Mouse (Mus musculus): ENCODE results near the gene Grhl1. TPM values are rescaled to one million over a fixed set of nuclear protein-coding genes. Genes with fewer than 3 reads are reported as not detected.
A peak's percentile ranks its signal among the peaks of the same experiment; 100 is the strongest.
"Not testable (repeated sequence)": the region's sequence is repeated elsewhere in the genome, so short reads cannot be mapped to it uniquely, and the experiment has no call there.

Gene Grhl1
- 10 to 100 TPM; 11.1 to 11.4 TPM for total RNA-seq (2021)

- DNase-seq (ENCODE audit: low spot score in 2 of 2) = peak; percentile 92 to 97
- intact Hi-C loops (cut with DNase I) = no loop called here
Observed at GRCm38 (mm10) chr12:24571523-24572392, at the start of gene Grhl1. Gene Grhl1 (plus strand): TSS chr12:24572283.

GRCm38 (mm10) chr12:24525065-24525464, 47.0 kb upstream of the Grhl1 start:
- DNase-seq (ENCODE audit: low spot score in 2 of 2); intact Hi-C loops (cut with DNase I): not testable (repeated sequence)

- no peak for DNase-seq (ENCODE audit: low spot score in 2 of 2)
- intact Hi-C loops (cut with DNase I) = loop anchor here (5.0 kb wide), 1 partner anchor 61 kb away; no protein-coding TSS in a partner anchor
Observed at GRCm38 (mm10) chr12:24536390-24536789, 35.7 kb upstream of the Grhl1 start.

GRCm38 (mm10) chr12:24537201-24537600, 34.9 kb upstream of the Grhl1 start:
- intact Hi-C loops (cut with DNase I) = loop anchor here (5.0 kb wide), 1 partner anchor 60 kb away; no protein-coding TSS in a partner anchor
- DNase-seq (ENCODE audit: low spot score in 2 of 2) = peak in 1 of 2 experiments; percentile 31

- intact Hi-C loops (cut with DNase I) = loop anchor here (5.0 kb wide), 1 partner anchor 59 kb away; no protein-coding TSS in a partner anchor
- DNase-seq (ENCODE audit: low spot score in 2 of 2) = peak; percentile 47 to 81
Observed at GRCm38 (mm10) chr12:24537965-24538364, 34.1 kb upstream of the Grhl1 start.

- peak in 1 of 2 experiments; percentile 49 for DNase-seq (ENCODE audit: low spot score in 2 of 2)
Observed at GRCm38 (mm10) chr12:24541426-24542154, 30.5 kb upstream of the Grhl1 start.

GRCm38 (mm10) chr12:24547686-24548085, 24.4 kb upstream of the Grhl1 start:
- intact Hi-C loops (cut with DNase I) = no loop called here
- no peak for DNase-seq (ENCODE audit: low spot score in 2 of 2)

More at GRCm38 (mm10) chr12:24541426-24542154, 30.5 kb upstream of the Grhl1 start:
- intact Hi-C loops (cut with DNase I) = no loop called here

GRCm38 (mm10) chr12:24548885-24549284, 23.2 kb upstream of the Grhl1 start:
- intact Hi-C loops (cut with DNase I) = no loop called here
- DNase-seq (ENCODE audit: low spot score in 2 of 2) = no peak

GRCm38 (mm10) chr12:24552531-24552930, 19.6 kb upstream of the Grhl1 start:
- intact Hi-C loops (cut with DNase I) = no loop called here
- DNase-seq (ENCODE audit: low spot score in 2 of 2) = no peak

GRCm38 (mm10) chr12:24555976-24556375, 16.1 kb upstream of the Grhl1 start:
- DNase-seq (ENCODE audit: low spot score in 2 of 2) = no peak
- intact Hi-C loops (cut with DNase I) = no loop called here

GRCm38 (mm10) chr12:24563395-24563960, 8.6 kb upstream of the Grhl1 start:
- intact Hi-C loops (cut with DNase I) = no loop called here
- DNase-seq (ENCODE audit: low spot score in 2 of 2) = no peak

GRCm38 (mm10) chr12:24565311-24565710, 6.8 kb upstream of the Grhl1 start:
- intact Hi-C loops (cut with DNase I) = no loop called here
- DNase-seq (ENCODE audit: low spot score in 2 of 2) = no peak

GRCm38 (mm10) chr12:24567606-24568005, 4.5 kb upstream of the Grhl1 start:
- no peak for DNase-seq (ENCODE audit: low spot score in 2 of 2)
- intact Hi-C loops (cut with DNase I) = no loop called here

GRCm38 (mm10) chr12:24572421-24573274, 565 bp downstream of the Grhl1 start:
- peak in 1 of 2 experiments; percentile 71 for DNase-seq (ENCODE audit: low spot score in 2 of 2)
- intact Hi-C loops (cut with DNase I) = no loop called here

GRCm38 (mm10) chr12:24573275-24573580, 1.1 kb downstream of the Grhl1 start:
- intact Hi-C loops (cut with DNase I) = no loop called here
- DNase-seq (ENCODE audit: low spot score in 2 of 2) = no peak

- intact Hi-C loops (cut with DNase I) = no loop called here
Observed at GRCm38 (mm10) chr12:24574870-24575269, 2.8 kb downstream of the Grhl1 start.

GRCm38 (mm10) chr12:24580452-24580851, 8.4 kb downstream of the Grhl1 start:
- intact Hi-C loops (cut with DNase I) = no loop called here
- DNase-seq (ENCODE audit: low spot score in 2 of 2) = no peak

More at GRCm38 (mm10) chr12:24574870-24575269, 2.8 kb downstream of the Grhl1 start:
- no peak for DNase-seq (ENCODE audit: low spot score in 2 of 2)

GRCm38 (mm10) chr12:24580996-24581683, 9.1 kb downstream of the Grhl1 start:
- DNase-seq (ENCODE audit: low spot score in 2 of 2) = peak; percentile 37 to 38
- intact Hi-C loops (cut with DNase I) = no loop called here

GRCm38 (mm10) chr12:24583653-24584052, 11.6 kb downstream of the Grhl1 start:
- intact Hi-C loops (cut with DNase I) = no loop called here
- DNase-seq (ENCODE audit: low spot score in 2 of 2) = no peak
